Mouse (Mus musculus): Measurements from ENCODE around the gene Plekha5. TPM values are rescaled to one million over a fixed set of nuclear protein-coding genes. Genes with fewer than 3 reads are reported as not detected.

Gene Plekha5
- polyA plus RNA-seq, 1 experiment from 2014 or later, result 5.2 TPM

GRCm38 (mm10) chr6:140623226-140624095, 199.6 kb downstream of the Plekha5 start:
- Histone ChIP-seq H3K4me3 (ENCODE audit: low read depth, low read length) (peak overlapping the region; percentile 73), H3K9me3 (ENCODE audit: low read length) (no peaks in the 10 kb centered on the region), H3K27me3 (ENCODE audit: insufficient read depth, low read length) (no peaks in the 10 kb centered on the region), H3K9ac (replicated peaks) (peak overlapping the region; percentile 97), H3K27ac (ENCODE audit: low read depth) (peak overlapping the region; percentile 86), H3K4me1 (ENCODE audit: insufficient read depth) (peaks cover 22% of the 10 kb centered on the region), H3K36me3 (replicated peaks; ENCODE audit: insufficient read depth, low read length) (no peaks in the 10 kb centered on the region), H3K4me2 (ENCODE audit: low read depth, low read length) (peak overlapping the region; percentile 96)
- WGBS (ENCODE audit: insufficient replicate concordance), result 1% methylated on average over 45 of the region's 117 CpGs
- ATAC-seq (peak; percentile 94), DNase-seq (peak; percentile 94)
- TF ChIP-seq EP300 (IDR thresholded peaks at IDR 0.05; ENCODE audit: low read depth) (no peak), CTCF (IDR thresholded peaks at IDR 0.05; ENCODE audit: low read depth) (no peak)

- peak overlapping the region; percentile 73 for H3K4me3 ChIP-seq (ENCODE audit: low read depth, low read length)
- TF ChIP-seq EP300 (IDR thresholded peaks at IDR 0.05; ENCODE audit: low read depth), result no peak
- no peak for TF ChIP-seq CTCF (IDR thresholded peaks at IDR 0.05; ENCODE audit: low read depth)
- no peak for ATAC-seq
- H3K36me3 ChIP-seq (replicated peaks; ENCODE audit: insufficient read depth, low read length), result no peaks in the 10 kb centered on the region
- no peaks in the 10 kb centered on the region for H3K27me3 ChIP-seq (ENCODE audit: insufficient read depth, low read length)
- DNase-seq, result peak; percentile 58
- H3K4me2 ChIP-seq (ENCODE audit: low read depth, low read length), result peak overlapping the region; percentile 96
- H3K4me1 ChIP-seq (ENCODE audit: insufficient read depth), result peaks cover 25% of the 10 kb centered on the region
- H3K9me3 ChIP-seq (ENCODE audit: low read length), result no peaks in the 10 kb centered on the region
- peak overlapping the region; percentile 86 for H3K27ac ChIP-seq (ENCODE audit: low read depth)
- H3K9ac ChIP-seq (replicated peaks), result peak overlapping the region; percentile 97
- WGBS (ENCODE audit: insufficient replicate concordance), result 2% methylated on average over 51 of the region's 80 CpGs
Measured at GRCm38 (mm10) chr6:140624096-140625051, 200.5 kb downstream of the Plekha5 start.

GRCm38 (mm10) chr6:140629176-140629859, 205.5 kb downstream of the Plekha5 start:
- Histone ChIP-seq H3K4me3 (ENCODE audit: low read depth, low read length) (no peak overlapping the region), H3K9ac (replicated peaks) (no peak overlapping the region), H3K27me3 (ENCODE audit: insufficient read depth, low read length) (no peaks in the 10 kb centered on the region), H3K9me3 (ENCODE audit: low read length) (no peaks in the 10 kb centered on the region), H3K27ac (ENCODE audit: low read depth) (peak overlapping the region; percentile 67), H3K4me1 (ENCODE audit: insufficient read depth) (peaks cover 16% of the 10 kb centered on the region), H3K36me3 (replicated peaks; ENCODE audit: insufficient read depth, low read length) (peaks cover 5% of the 10 kb centered on the region), H3K4me2 (ENCODE audit: low read depth, low read length) (no peak overlapping the region)
- DNase-seq, result no peak
- ATAC-seq, result peak; percentile 66; the same call in 1 of the 2 replicates
- TF ChIP-seq CTCF (IDR thresholded peaks at IDR 0.05; ENCODE audit: low read depth), result no peak
- no peak for TF ChIP-seq EP300 (IDR thresholded peaks at IDR 0.05; ENCODE audit: low read depth)
- 87% methylated on average over 4 of the region's 4 CpGs for WGBS (ENCODE audit: insufficient replicate concordance)

- Histone ChIP-seq H3K4me2 (ENCODE audit: low read depth, low read length) (no peak overlapping the region), H3K9me3 (ENCODE audit: low read length) (no peaks in the 10 kb centered on the region), H3K27ac (ENCODE audit: low read depth) (peak overlapping the region; percentile 36; the same call in 1 of the 2 replicates), H3K4me3 (ENCODE audit: low read depth, low read length) (no peak overlapping the region), H3K4me1 (ENCODE audit: insufficient read depth) (peaks cover 12% of the 10 kb centered on the region), H3K27me3 (ENCODE audit: insufficient read depth, low read length) (no peaks in the 10 kb centered on the region), H3K9ac (replicated peaks) (no peak overlapping the region), H3K36me3 (replicated peaks; ENCODE audit: insufficient read depth, low read length) (peaks cover 7% of the 10 kb centered on the region)
- no peak for TF ChIP-seq CTCF (IDR thresholded peaks at IDR 0.05; ENCODE audit: low read depth)
- no peak for DNase-seq
- no peak for ATAC-seq
- WGBS (ENCODE audit: insufficient replicate concordance), result 76% methylated on average over 4 of the region's 4 CpGs
Measured at GRCm38 (mm10) chr6:140630306-140630705, 206.5 kb downstream of the Plekha5 start.

- Histone ChIP-seq H3K27me3 (ENCODE audit: insufficient read depth, low read length) (no peaks in the 10 kb centered on the region), H3K9ac (replicated peaks) (no peak overlapping the region), H3K9me3 (ENCODE audit: low read length) (no peaks in the 10 kb centered on the region), H3K4me1 (ENCODE audit: insufficient read depth) (peaks cover 6% of the 10 kb centered on the region), H3K27ac (ENCODE audit: low read depth) (no peak overlapping the region), H3K4me3 (ENCODE audit: low read depth, low read length) (no peak overlapping the region), H3K36me3 (replicated peaks; ENCODE audit: insufficient read depth, low read length) (peaks cover 25% of the 10 kb centered on the region), H3K4me2 (ENCODE audit: low read depth, low read length) (no peak overlapping the region)
- ATAC-seq, result no peak
- 84% methylated on average over 8 of the region's 8 CpGs for WGBS (ENCODE audit: insufficient replicate concordance)
- no peak for DNase-seq
- TF ChIP-seq CTCF (IDR thresholded peaks at IDR 0.05; ENCODE audit: low read depth) (no peak), EP300 (IDR thresholded peaks at IDR 0.05; ENCODE audit: low read depth) (no peak)
Measured at GRCm38 (mm10) chr6:140633616-140634015, 209.8 kb downstream of the Plekha5 start.

Measured in liver, postnatal 0 days (tissue).